Mouse (Mus musculus) thymus, postnatal 10 days (tissue): ENCODE measurements around the gene Sdk2.
A peak's percentile ranks its signal among the peaks of the same experiment; 100 is the strongest.

Experiments used
- DNase-seq, 2 experiments: peaks; one replicate each; pipeline ENCODE4 v3.0.0; 2021; ENCODE audit warnings: low spot score in 2 of 2

Sdk2 gene

DNA sequence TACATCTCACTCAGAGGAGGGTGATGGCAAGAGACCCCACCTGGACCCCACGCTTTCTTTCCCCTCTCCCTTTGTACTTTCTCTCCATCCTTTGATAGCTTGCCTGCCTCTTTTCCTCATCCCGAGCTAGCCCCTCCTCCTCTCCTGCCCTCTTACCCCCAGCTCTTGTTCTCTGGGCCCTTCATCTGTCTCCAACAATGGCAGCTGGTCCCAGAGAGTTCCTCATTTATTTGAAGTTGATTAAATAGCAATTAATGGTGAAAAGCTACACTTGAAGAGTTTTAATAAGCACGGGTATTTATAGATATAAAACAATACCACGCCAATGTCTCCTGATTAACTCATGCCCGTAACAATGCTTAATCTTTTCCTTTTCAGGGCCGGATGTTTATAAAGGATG, 222.9 kb downstream of the Sdk2 start:
- no peak for DNase-seq

DNA sequence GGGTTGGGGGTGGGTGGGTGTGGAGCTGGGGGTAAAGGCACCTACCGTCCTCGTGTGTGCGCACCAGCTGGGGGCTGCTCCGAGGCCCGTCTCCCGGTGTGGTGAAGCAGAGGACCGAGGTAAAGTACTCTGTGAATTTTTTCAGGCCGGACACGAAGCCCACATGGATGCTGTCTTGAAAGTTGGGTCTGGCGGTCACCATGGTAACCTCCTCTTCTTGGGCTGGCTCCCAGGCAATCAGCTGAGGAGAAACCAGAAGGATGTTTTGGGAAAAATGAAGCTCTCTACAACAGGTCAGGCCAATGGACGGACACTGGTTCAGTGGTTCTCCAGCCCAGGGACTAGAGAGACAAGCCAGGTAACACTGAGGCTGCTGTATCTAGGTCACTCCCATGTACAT, 224.0 kb downstream of the Sdk2 start:
- no peak for DNase-seq

- DNase-seq: no peak
These were observed 235.2 kb downstream of the Sdk2 start for GRCm38 (mm10) chr11:113831608-113832007.

DNA sequence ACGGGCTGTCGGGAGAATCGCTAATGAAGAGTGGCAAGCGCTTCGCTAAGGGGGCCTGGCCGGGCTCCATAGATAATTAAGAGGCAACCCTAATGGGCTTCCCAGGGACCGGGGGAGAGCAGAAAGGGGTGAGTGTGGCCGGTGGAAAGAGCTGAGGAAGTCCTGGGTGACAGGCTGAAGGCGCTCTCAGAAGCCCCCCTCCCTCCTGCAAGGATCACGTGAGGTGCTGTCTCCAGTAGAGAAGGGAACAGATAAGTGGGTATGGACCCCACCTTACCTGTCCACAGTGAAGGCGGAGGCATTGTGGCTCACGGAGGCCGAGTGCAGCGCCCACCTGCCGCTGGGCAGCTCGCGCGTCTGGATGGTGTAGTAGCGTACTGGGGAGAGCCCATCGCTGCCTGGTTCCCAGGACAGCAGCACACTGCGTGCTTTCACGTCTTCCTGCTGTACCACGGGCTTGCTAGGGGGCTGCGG, 238.7 kb downstream of the Sdk2 start:
- no peak for DNase-seq

DNA sequence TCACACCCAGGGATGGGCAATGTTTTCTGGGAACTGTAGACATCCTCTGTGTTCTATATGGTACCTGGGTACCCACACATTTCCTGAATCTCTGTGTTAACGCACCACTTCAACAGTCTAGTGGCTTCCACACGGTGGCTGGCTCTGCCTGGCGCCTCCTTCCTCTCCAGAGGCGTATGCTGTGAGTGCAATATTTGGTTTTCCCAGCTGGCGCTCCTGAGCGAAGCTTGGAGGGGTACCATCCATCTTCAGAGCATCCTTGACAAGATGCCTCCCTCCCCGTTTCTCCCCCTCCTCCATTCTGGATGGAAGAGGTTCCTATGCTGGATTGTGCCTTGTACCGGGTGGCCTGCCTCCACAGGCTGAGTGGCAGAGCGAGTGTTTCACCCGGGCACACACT, 246.8 kb downstream of the Sdk2 start:
- no peak for DNase-seq

- no peak for DNase-seq
These were observed 247.8 kb downstream of the Sdk2 start for GRCm38 (mm10) chr11:113819001-113819400.

GRCm38 (mm10) chr11:113816971-113817548, 249.8 kb downstream of the Sdk2 start:
- DNase-seq: no peak

GRCm38 (mm10) chr11:113816439-113816838, 250.4 kb downstream of the Sdk2 start:
- DNase-seq: no peak

- no peak for DNase-seq
These were observed 255.1 kb downstream of the Sdk2 start for GRCm38 (mm10) chr11:113811546-113812339.

- DNase-seq: peak; percentile 51 to 81
These were observed 256.0 kb downstream of the Sdk2 start for GRCm38 (mm10) chr11:113810638-113811545.

GRCm38 (mm10) chr11:113807086-113807485, 259.8 kb downstream of the Sdk2 start:
- DNase-seq: no peak

DNA sequence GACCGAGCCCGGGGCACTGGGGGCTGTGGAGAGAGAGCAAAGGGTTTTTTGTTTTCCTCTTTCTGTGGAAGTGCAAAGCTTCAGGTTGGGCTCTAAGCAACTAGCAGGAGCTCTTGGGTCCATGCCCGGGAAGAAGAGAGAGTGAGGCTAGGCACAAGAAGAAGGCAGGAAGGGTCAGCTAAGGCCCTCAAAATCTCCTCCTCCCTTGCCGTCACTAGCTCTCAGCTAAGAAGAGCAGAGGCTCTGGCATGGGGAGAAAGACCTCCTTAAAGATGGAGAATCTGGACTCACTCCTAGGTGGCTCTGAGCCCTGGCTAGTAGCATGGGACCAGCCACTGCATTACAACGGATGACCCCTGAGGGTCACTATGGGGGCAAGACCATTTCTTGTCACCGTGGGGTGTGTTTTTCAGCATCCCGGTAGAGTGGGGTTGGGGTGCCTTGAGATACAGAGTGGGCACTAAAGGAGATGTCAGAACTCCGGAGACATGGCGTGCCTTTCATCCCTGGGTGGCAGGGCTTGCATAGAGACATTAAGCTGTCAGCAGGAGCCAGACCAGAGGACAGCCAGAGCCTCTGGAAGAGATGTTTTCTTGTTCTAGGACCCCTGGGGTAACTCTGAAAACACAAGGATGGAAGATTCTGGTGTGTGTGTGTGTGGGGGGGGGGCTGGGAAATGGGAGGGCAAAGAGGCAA, 260.3 kb downstream of the Sdk2 start:
- no peak for DNase-seq

- no peak for DNase-seq
These were observed 260.9 kb downstream of the Sdk2 start for GRCm38 (mm10) chr11:113805974-113806373.

DNA sequence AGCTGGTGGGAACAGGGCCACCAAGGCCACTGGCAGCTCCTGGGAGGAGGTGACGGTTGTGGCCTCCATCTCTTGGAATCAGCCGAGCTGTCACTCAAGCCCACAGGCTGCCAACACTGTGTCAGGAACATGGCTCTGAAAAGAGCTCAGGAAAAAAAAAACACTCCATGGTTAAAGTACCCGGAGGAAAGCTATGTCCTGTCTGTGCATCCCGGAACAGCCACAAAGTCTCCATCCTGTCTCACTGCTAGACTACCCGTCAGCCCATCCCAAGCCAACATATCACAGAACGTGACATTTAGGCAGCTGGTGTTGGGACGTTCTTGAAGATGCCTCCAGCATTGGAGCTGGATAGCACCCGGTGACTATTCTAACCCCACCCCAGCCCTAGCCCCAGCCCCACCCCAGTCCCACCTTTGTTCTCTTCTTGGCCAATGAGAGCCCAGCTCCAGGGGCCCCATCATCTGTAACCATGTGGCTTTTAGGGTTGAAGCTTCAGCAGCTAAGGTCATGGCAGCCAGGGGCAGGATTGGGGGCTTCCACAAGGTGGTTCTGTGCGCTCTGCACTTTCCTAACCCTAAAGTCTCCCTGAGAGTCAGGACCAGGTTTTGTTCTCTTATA, 263.4 kb downstream of the Sdk2 start:
- peak; percentile 61 to 68 for DNase-seq

- DNase-seq: no peak
These were observed 264.4 kb downstream of the Sdk2 start for GRCm38 (mm10) chr11:113802456-113802855.

DNA sequence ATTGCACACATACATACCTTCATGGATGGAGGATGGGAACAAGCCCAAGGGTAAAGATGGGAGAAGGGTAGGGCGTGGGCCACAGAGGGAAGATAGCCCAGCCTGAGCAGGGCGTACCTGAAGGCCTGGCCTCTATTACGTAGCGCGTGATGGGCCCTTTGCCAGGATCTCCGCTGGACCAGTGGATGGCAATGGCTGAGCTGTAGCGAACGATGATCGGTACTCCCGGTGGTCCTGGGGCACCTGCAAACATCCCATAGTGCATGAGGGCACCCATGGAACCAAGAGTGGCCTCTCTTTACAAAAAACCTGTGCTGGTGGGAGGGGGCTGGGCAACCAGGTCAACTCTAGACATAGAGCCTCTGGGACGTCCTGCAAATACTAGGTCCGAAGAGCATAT, 266.8 kb downstream of the Sdk2 start:
- DNase-seq: no peak

DNA sequence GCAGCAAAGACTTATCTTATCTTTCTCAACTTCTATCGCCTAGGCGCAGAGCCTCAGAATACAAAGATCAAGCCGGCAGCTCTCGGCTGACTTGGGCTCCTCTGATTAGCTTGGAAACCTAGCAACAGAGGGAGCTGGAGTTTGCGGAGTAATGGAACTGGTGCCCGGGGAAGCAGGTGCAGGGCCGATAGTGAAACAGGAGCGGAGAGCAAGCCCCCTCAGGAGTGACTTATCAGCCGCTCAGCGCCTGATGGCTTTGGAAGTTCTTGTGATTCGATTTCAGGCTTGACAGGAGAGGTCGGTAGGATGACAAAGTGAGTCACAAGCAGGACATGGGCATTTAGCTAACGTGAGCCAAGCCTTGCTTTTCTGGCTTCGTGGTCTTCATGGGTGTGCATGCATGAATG, 267.8 kb downstream of the Sdk2 start:
- no peak for DNase-seq

GRCm38 (mm10) chr11:113798011-113798410, 268.8 kb downstream of the Sdk2 start:
- DNase-seq: no peak

DNA sequence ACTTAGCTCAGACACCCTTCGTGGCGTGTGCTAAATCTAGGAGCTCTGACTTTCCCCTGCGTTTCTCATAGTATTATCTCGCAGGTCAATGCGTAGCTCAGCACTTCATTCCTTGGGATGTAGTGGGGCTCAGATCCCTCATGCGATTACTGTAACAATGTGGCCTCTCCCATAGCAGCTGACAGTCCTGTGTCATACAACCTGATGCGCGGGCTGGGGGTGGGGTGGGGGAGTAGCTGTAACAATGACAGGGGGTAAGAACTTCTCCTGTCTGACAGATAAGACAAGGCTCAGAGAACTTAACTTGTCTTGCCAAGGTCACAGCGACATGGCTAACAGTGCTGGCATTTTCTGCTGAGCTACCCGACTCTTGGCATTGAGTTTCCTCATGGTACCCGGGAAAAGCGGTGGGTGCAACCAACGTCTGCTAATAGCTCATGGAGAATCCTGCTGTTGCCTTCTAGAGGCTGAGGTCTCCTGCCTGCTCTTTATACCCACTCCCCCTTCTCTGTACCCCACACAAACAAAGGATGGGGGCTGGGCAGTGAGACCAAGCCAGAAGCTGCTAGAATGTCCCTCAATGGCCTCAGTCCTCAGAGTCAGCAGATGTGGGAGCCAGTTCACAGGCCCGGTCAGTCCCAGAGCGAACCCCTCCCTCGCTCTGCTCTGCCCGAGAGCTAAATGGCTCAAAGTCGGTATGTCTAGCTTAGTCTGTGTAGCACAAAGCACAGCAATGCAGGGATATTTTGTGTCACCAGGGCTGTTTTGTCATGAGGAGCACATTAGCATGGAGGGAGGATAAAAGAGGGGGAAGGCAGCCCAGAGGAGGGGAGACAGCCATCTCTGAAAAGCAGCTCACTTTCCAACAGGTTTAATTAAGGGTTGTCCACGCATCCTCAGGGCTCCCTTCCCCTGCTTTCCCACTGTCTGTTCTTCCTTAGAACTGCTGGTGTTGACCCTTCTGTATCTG, 269.5 kb downstream of the Sdk2 start:
- DNase-seq: no peak

DNA sequence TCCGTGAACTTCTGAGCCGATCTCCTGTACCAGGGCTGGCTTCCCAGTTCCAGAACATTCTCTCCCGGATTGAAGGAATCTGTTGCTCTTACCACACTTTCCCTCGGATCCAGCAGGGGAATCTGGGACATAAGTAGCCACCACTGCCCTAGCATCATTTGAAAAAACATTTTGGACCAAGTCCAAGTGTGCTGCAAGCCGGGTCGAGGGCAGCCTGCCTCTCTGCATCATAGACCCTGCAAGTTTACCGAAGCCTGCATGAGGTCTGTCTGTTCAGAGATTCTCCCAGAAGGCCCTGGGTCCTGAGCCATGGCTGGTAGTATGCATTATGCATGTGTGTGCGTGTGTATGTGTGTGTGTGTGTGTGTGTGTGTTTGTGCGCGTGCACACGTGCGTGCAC, 271.0 kb downstream of the Sdk2 start:
- no peak for DNase-seq
